Mouse (Mus musculus) spleen, adult 18-20 months (tissue): ENCODE results near the gene 2700049A03Rik.

Experiments used
- DNase-seq, 2 experiments: peaks; one replicate each; pipeline ENCODE4 v3.0.0; 2022; ENCODE audit warnings: mixed read lengths in 2 of 2

2700049A03Rik gene

GRCm38 (mm10) chr12:71274519-71275237 is 138.0 kb downstream of the 2700049A03Rik start:
- DNase-seq: no peak

DNA sequence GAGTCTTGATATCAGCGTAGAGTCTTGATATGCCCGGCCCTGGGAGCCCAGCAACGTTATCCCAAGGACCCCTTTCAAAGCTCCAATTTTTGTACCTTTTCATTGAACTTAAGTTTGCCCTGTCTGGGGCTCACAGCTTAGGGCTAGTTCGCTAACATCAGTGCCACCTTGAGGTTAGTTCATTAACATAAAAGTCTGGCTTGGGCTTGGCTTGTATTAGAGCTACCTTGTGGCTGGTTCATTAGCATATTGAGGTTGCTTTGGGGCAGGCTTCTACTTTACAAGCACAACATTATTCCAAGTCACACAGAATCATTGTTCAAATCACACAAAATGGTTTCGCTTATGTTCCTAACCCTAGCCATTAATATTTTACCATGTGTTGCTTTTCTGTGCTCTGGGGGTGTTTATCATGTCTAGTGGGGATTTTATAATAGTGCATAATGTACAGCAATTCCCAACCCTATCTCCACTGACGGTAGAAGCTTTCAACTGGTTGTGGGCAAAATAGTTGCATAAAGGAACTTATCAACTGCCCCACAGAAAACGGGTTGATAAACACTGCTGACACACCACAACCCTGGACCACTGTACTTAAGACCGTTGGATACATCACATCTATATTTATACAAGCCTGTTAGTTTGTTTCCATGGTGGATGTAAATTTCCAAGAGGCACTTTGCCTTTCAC is 139.4 kb downstream of the 2700049A03Rik start:
- no peak for DNase-seq

DNA sequence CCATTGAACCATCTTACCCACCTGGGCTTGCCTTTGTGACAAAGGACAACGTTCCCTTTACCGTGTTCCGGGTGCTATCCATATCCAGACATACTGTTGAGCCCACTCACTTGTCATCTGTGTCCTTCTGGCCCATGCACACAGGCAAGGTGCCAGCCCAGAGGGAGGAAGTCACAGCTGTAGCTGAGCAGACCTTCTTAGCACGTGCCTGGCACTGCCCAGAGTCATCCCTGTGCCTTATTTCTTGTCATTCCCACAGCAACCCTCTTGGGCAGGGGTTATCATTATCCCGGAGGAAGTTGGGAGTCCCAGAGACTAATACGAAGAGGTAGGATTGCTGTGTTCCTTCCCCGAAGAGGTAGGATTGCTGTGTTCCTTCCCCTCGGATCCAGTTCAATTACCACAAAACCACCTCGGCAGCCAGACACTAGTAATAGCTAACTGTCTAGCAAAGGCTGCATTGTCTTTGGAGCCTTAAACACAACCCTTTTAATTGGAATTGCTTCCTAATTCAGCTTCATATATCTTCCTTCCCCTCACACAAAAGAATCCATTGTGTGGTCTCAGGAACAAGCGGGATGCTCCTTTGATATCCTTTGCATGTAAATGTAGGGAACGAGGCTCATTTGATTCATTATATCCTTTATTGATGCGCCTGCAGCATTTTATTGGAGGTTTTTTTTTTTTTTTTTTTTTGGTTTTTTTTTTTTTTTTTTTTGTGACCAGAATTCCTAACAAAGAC is 143.0 kb downstream of the 2700049A03Rik start:
- no peak for DNase-seq

DNA sequence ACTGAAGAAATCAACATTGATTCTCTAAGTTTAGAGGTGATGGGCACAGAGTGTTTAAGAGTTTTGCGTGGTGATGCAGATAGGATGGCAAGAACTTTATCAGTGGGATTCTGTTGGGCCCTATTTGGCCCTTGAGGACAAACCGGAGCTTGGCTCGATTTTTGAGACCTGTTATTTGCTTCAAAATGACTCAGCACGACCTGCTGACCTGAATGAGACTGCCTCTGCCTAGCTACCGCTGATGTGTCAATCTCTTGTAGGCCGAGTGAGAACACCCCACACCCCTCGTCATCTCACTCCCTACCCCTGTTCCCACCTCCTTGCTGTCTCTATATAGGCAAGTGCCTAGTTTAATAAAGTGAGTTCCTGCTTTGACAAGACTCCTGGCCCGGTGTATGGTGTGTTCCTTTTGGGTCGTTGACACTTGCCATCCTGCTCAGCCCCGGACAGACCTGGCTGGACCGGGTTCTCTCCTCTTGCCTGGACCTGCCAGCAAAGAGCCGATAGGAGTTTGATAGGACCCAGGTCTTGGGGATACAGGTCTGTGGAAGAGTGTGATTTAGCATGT is 144.6 kb downstream of the 2700049A03Rik start:
- DNase-seq: no peak

- no peak for DNase-seq
These were observed 148.8 kb downstream of the 2700049A03Rik start for GRCm38 (mm10) chr12:71285399-71285798.

- no peak for DNase-seq
These were observed 153.8 kb downstream of the 2700049A03Rik start for GRCm38 (mm10) chr12:71290460-71290859.
